Mouse (Mus musculus) lung, postnatal 0 days (tissue): ENCODE measurements around the gene Myl9. TPM values are rescaled to one million over a fixed set of nuclear protein-coding genes. Genes with fewer than 3 reads are reported as not detected.

ENCODE experiments used
- ATAC-seq: fragments of 200-750 bp; cut with Nextera tagmentation; 2 replicates; pipeline ENCODE4 v1.8.0; 2017; ENCODE audit warnings: moderate library complexity
- DNase-seq: peaks from one replicate; pipeline ENCODE4 v3.0.0-alpha.2; 2016; ENCODE audit warnings: low spot score
- H3K27ac ChIP-seq: fragments of 300-500 bp; sonication (generic); 2 replicates; pipeline ENCODE4 v1.5.1; 2014; ENCODE audit warnings: antibody characterized with exemption, mild to moderate bottlenecking, low read length, mixed read lengths
- H3K27me3 ChIP-seq: fragments of 300-500 bp; sonication (generic); replicated peaks from 2 replicates; pipeline ENCODE4 v1.6.1; 2014; ENCODE audit warnings: low read length, mixed read lengths; ENCODE audit not compliant: insufficient read depth
- H3K36me3 ChIP-seq: fragments of 300-500 bp; sonication (generic); 2 replicates; pipeline ENCODE4 v1.6.1; 2014; ENCODE audit warnings: low read length, mixed read lengths; ENCODE audit not compliant: insufficient read depth
- H3K4me1 ChIP-seq: fragments of 300-500 bp; sonication (generic); 2 replicates; pipeline ENCODE4 v1.6.1; 2014; ENCODE audit warnings: antibody characterized with exemption, low read depth, low read length, mixed read lengths; ENCODE audit not compliant: insufficient read depth
- H3K4me2 ChIP-seq: fragments of 300-500 bp; sonication (generic); replicated peaks from 2 replicates; pipeline ENCODE4 v1.6.1; 2014; ENCODE audit warnings: low read depth, mild to moderate bottlenecking, low read length, moderate library complexity, mixed read lengths
- H3K4me3 ChIP-seq: fragments of 300-500 bp; sonication (generic); 2 replicates; pipeline ENCODE4 v1.5.1; 2014; ENCODE audit warnings: low read depth, low read length
- H3K9ac ChIP-seq: fragments of 300-500 bp; sonication (generic); replicated peaks from 2 replicates; pipeline ENCODE4 v1.6.1; 2014; ENCODE audit warnings: low read depth, mild to moderate bottlenecking
- H3K9me3 ChIP-seq: fragments of 300-500 bp; sonication (generic); 2 replicates; pipeline ENCODE4 v1.6.1; 2016; ENCODE audit warnings: low read length, mixed read lengths
- CTCF ChIP-seq: IDR thresholded peaks from 2 replicates; pipeline ENCODE4 v1.5.1; 2016; ENCODE audit warnings: antibody characterized with exemption, mild to moderate bottlenecking
- EP300 ChIP-seq: IDR thresholded peaks from 2 replicates; pipeline ENCODE4 v1.6.1; 2016; ENCODE audit warnings: antibody characterized with exemption, mild to moderate bottlenecking, control low read depth
- WGBS: fragments of 180-500 bp; shearing (Covaris S2); extraction: QIAGEN DNeasy Blood & Tissue Kit; methylation state at CpG from one replicate; pipeline ENCODE4 v1.1.7; 2014; 5-methylcytosine and 5-hydroxymethylcytosine counted together
- polyA plus RNA-seq: library from polyadenylated mRNA; unstranded; fragments of >200 nt; fragmentation: Nextera tagmentation; extraction: Ambion mirVana; gene quantifications from 2 replicates; pipeline ENCODE4 v1.2.1, GENCODE M21; 2015

The Myl9 gene
- 222 and 240 TPM in 2 replicates for polyA plus RNA-seq

- Histone ChIP-seq H3K4me1 (peaks cover 3% of the 10 kb centered on the region; the same call in 1 of the 2 replicates), H3K4me2 (peak within 1 kb of the TSS; percentile 57), H3K27ac (peak within 1 kb of the TSS; percentile 73), H3K9me3 (no peaks in the 10 kb centered on the region), H3K36me3 (no peaks in the 10 kb centered on the region), H3K27me3 (no peaks in the 10 kb centered on the region), H3K9ac (peak within 1 kb of the TSS; percentile 19; the same call in 1 of the 2 replicates), H3K4me3 (peak within 1 kb of the TSS; percentile 29)
- WGBS, result 10% methylated on average over 24 of the region's 28 CpGs
- peak; percentile 91 for ATAC-seq
- no peak for TF ChIP-seq EP300
- no peak for TF ChIP-seq CTCF
- peak; percentile 87 for DNase-seq
Measured at GRCm38 (mm10) chr2:156774738-156775454, at the start of gene Myl9. Gene Myl9, plus strand, starts transcription at chr2:156775420.

GRCm38 (mm10) chr2:156726344-156726743 is 48.9 kb upstream of the Myl9 start:
- Histone ChIP-seq H3K27me3 (no peaks in the 10 kb centered on the region), H3K4me2 (peak overlapping the region; percentile 32), H3K4me3 (no peak overlapping the region), H3K9ac (no peak overlapping the region), H3K4me1 (peaks cover 35% of the 10 kb centered on the region), H3K36me3 (no peaks in the 10 kb centered on the region), H3K27ac (peak overlapping the region; percentile 81), H3K9me3 (no peaks in the 10 kb centered on the region)
- TF ChIP-seq CTCF, result no peak
- TF ChIP-seq EP300, result peak; percentile 33; the same call in 1 of the 2 replicates
- peak; percentile 93 for DNase-seq
- 8% methylated on average over 7 of the region's 7 CpGs for WGBS
- peak; percentile 74 for ATAC-seq

GRCm38 (mm10) chr2:156726878-156727277 is 48.3 kb upstream of the Myl9 start:
- Histone ChIP-seq H3K9ac (0 out of 2 replicates have a peak overlapping the region, but pooled peaks have one; percentile 19), H3K9me3 (no peaks in the 10 kb centered on the region), H3K4me3 (no peak overlapping the region), H3K4me2 (peak overlapping the region; percentile 32), H3K36me3 (no peaks in the 10 kb centered on the region), H3K4me1 (peaks cover 37% of the 10 kb centered on the region), H3K27me3 (no peaks in the 10 kb centered on the region), H3K27ac (peak overlapping the region; percentile 81)
- ATAC-seq, result no peak
- WGBS, result 32% methylated on average over 3 of the region's 3 CpGs
- TF ChIP-seq EP300, result no peak
- DNase-seq, result peak; percentile 39

DNA sequence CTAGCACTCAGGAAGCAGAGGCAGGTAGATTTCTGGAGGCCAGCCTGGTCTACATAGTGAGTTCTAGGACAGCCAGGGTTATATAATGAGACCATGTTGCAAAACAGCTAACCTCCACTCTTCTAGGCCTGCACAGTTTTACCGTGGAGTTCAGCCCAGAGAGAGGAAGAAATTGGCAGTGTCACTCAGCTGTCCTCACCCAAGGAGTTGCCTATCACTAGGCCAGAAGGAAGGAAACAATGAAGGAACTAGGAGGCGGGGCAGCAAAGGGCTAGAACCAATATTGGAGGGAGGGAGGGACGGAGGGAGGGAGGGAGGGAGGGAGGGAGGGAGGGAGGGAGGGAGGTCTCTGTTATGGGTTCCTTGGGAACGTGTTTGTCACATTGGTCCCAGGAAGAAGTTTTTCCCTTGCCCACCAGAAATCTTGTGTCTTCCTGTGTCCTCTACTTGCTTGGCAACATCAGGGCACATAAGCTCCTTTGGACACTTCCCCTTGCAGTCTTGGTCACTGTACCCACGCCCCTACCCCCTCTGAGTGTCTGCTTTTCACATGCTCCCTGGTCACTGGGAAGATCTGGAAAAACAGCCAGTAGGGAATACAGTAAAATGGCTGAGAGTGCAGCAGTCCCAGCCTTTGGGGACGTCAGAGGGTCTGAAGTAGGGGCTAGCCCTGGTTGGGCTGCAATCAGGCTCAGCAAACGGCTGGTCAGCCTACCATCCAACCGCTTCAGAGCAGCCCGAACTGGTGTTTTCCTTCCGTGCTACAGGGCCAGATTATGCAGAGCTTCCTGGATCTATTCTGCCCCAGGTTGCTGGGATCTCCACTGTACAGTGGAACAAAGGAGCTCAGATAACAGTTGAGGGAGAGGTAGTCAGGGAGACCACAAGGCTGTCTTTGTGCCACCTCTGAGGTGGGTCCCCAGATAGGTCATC is 45.4 kb upstream of the Myl9 start:
- H3K4me3 ChIP-seq, result peak overlapping the region; percentile 15; the same call in 1 of the 2 replicates
- TF ChIP-seq EP300 (no peak), CTCF (no peak)
- peaks cover 34% of the 10 kb centered on the region for H3K4me1 ChIP-seq

DNA sequence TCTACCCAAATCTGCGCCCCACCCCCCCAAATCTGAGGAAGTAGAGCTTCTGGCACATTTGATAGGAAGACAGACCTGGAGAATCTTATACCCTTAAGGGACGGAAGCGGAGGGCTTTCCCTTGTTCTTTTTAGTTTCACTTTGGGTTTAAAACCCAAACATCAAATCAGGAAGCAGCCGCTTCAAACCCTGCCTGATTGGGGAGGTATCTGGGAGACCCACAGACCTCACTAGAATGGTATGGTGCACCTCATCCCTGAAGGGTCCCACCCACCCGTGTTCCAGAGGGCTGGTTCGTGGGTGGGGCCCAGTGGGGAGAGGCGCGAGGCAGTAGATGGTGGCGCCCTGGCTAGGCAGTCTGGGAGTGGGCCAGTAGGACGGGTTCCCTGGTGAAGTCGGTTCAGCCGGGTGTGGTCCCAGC is 44.7 kb upstream of the Myl9 start:
- Histone ChIP-seq H3K27ac (peak overlapping the region; percentile 76), H3K27me3 (no peaks in the 10 kb centered on the region), H3K36me3 (no peaks in the 10 kb centered on the region), H3K4me1 (peaks cover 31% of the 10 kb centered on the region), H3K9ac (peak overlapping the region; percentile 36; the same call in 1 of the 2 replicates), H3K9me3 (no peaks in the 10 kb centered on the region), H3K4me2 (peak overlapping the region; percentile 47), H3K4me3 (peak overlapping the region; percentile 15; the same call in 1 of the 2 replicates)
- TF ChIP-seq CTCF (no peak), EP300 (no peak)
- WGBS, result 49% methylated on average over 12 of the region's 12 CpGs
- DNase-seq (no peak), ATAC-seq (no peak)

More for the DNA sequence above, 45.4 kb upstream of the Myl9 start:
- no peaks in the 10 kb centered on the region for H3K36me3 ChIP-seq
- WGBS, result 27% methylated on average over 9 of the region's 10 CpGs
- H3K9me3 ChIP-seq, result no peaks in the 10 kb centered on the region
- DNase-seq (peak; percentile 51), ATAC-seq (0 out of 2 replicates have a peak, but pooled peaks have one; percentile 1)
- H3K27me3 ChIP-seq, result no peaks in the 10 kb centered on the region
- peak overlapping the region; percentile 76 for H3K27ac ChIP-seq
- H3K4me2 ChIP-seq, result peak overlapping the region; percentile 47
- H3K9ac ChIP-seq, result no peak overlapping the region

- Histone ChIP-seq H3K4me2 (no peak overlapping the region), H3K27ac (peak overlapping the region; percentile 47), H3K27me3 (no peaks in the 10 kb centered on the region), H3K4me3 (no peak overlapping the region), H3K9me3 (no peaks in the 10 kb centered on the region), H3K4me1 (peaks cover 28% of the 10 kb centered on the region; the same call in 1 of the 2 replicates), H3K9ac (no peak overlapping the region), H3K36me3 (no peaks in the 10 kb centered on the region)
- no peak for DNase-seq
- no peak for ATAC-seq
- TF ChIP-seq EP300, result no peak
- no peak for TF ChIP-seq CTCF
Measured at GRCm38 (mm10) chr2:156731592-156731991, 43.6 kb upstream of the Myl9 start.
